Comparison of ENCODE assay signal across 8 mouse cellular contexts in the genomic region with DNA sequence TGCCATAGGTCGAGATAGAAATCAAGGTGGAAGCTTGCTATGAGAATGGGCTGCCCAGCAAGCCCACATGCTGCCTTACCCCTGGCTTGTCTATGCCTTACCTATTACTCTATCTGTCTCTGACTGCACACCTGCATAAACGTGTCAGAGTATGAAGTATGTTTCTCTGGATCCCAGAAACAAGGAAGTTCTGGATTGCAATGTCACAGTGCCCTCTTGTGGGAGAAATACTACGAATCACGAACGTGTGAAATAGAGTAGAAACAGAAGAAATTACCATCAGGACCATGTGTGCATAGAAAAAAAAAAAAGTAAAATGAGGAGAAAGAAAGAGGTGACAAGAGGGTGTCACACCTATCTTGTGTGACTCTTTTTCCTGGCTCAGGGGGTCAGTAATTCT.
DNase-seq lines count a peak whose midpoint lies in the region; ATAC-seq and TF ChIP-seq lines count a peak whose summit lies in the region.
"Had no signal": no experiment of that assay in that cellular context is flagged by ENCODE, and none has a peak within 500 bp of the region (broad histone marks: within the 10 kb centered on the region; RNA-seq: fewer than 3 reads in every experiment).

No protein-coding gene starts in this region.

- H3K27me3 ChIP-seq in ES-Bruce4 (ENCODE audit: control insufficient read depth, insufficient read depth, low read length, poor library complexity, severe bottlenecking) = no peaks in the 10 kb centered on the region
- H3K27me3 ChIP-seq: liver, embryonic 13.5 days had no signal

- H3K9me3 ChIP-seq in ES-Bruce4 (replicated peaks; ENCODE audit: control insufficient read depth, insufficient read depth, low read length, poor library complexity, severe bottlenecking) = no peaks in the 10 kb centered on the region
- H3K9me3 ChIP-seq: liver, embryonic 13.5 days had no signal

- DNase-seq in kidney, adult 9 months = peak; percentile 40
- no peak for DNase-seq in kidney, adult 11 months
- DNase-seq in 416B (ENCODE audit: low read depth) = peak; percentile 48
- DNase-seq in embryo, embryonic 9.5 days (ENCODE audit: extremely low spot score) = peak; percentile 12
- DNase-seq in natural killer cell, adult 2 months (ENCODE audit: low spot score in 2 of 2) = no peak
- DNase-seq: liver, embryonic 13.5 days had no signal

- no peak overlapping the region for H3K27ac ChIP-seq in ES-Bruce4 (ENCODE audit: insufficient read depth, low read length)
- H3K27ac ChIP-seq: liver, embryonic 13.5 days had no signal

- no peak for TF ChIP-seq POLR2A in ES-Bruce4 (IDR thresholded peaks at IDR 0.05; ENCODE audit: insufficient read depth, low read length)

- H3K4me3 ChIP-seq in ES-Bruce4 (ENCODE audit: low read depth, low read length) = no peak overlapping the region
- H3K4me3 ChIP-seq: liver, embryonic 13.5 days had no signal

- ATAC-seq in megakaryocyte progenitor cell, adult 5-6 weeks (replicated peaks; ENCODE audit: poor library complexity) = peak; percentile 57; the same call in 1 of the 2 replicates

- no peaks in the 10 kb centered on the region for H3K36me3 ChIP-seq in ES-Bruce4 (ENCODE audit: control insufficient read depth, insufficient read depth, low read length, poor library complexity, severe bottlenecking)
- H3K36me3 ChIP-seq: liver, embryonic 13.5 days had no signal

- no peak for TF ChIP-seq EP300 in ES-Bruce4 (IDR thresholded peaks at IDR 0.05; ENCODE audit: insufficient read depth, low read depth, low read length)

- no peak overlapping the region for H3K9ac ChIP-seq in ES-Bruce4 (ENCODE audit: low read depth, poor library complexity, severe bottlenecking)
- H3K9ac ChIP-seq: liver, embryonic 13.5 days had no signal

- no peaks in the 10 kb centered on the region for H3K4me1 ChIP-seq in ES-Bruce4 (ENCODE audit: control insufficient read depth, insufficient read depth, low read length)

- TF ChIP-seq CTCF in ES-Bruce4 (IDR thresholded peaks at IDR 0.05; ENCODE audit: low read depth, low read length) = peak; percentile 19

Comparison
In these comparisons a context has a peak if more than half of its experiments do, and no peak if none do; other contexts are left out.
1. DNase-seq: peak in kidney, adult 9 months (single experiment), 416B (single experiment) and embryo, embryonic 9.5 days (single experiment); none in kidney, adult 11 months (single experiment) and natural killer cell, adult 2 months (0 of 2).